ENCODE assay signal across 39 mouse cellular contexts in the genomic region with DNA sequence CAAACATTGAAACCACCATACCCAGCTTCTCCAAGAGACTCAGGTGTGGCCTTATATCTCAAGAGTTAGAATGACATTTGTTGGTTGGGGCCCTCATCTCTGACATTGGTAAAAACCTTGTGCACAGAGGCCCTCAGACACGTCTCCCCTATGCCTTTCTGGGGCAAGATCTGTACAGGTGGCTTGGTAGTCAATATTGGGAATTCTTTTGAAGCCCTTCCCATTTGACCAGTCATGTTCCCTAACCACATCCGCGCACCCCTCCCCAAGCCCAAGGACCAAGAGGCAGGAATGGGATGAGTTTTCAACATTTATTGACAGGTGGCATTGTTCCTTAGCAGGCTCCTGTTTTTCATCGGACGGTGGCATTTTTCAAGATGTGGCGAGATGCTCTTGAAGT. TPM values are rescaled to one million over a fixed set of nuclear protein-coding genes. Genes with fewer than 3 reads are reported as not detected.
"Had no signal": no experiment of that assay in that cellular context is flagged by ENCODE, and none has a peak within 500 bp of the region (broad histone marks: within the 10 kb centered on the region; RNA-seq: fewer than 3 reads in every experiment).

A gene (minus strand): TSS at position 101 of the 400 bp plus-strand sequence.

- H3K4me1 ChIP-seq: embryonic facial prominence, embryonic 12.5 days; embryonic facial prominence, embryonic 13.5 days; embryonic facial prominence, embryonic 15.5 days; forebrain, embryonic 10.5 days; forebrain, embryonic 12.5 days; forebrain, embryonic 13.5 days; forebrain, embryonic 15.5 days had no signal

- ATAC-seq: forebrain, embryonic 13.5 days; forebrain, embryonic 14.5 days; forebrain, embryonic 15.5 days; forebrain, embryonic 16.5 days; forebrain, postnatal 0 days had no signal

- H3K36me3 ChIP-seq: embryonic facial prominence, embryonic 10.5 days; embryonic facial prominence, embryonic 12.5 days; embryonic facial prominence, embryonic 13.5 days; embryonic facial prominence, embryonic 15.5 days; forebrain, embryonic 10.5 days; forebrain, embryonic 12.5 days; forebrain, embryonic 15.5 days had no signal

- H3K27ac ChIP-seq: embryonic facial prominence, embryonic 10.5 days; embryonic facial prominence, embryonic 12.5 days; embryonic facial prominence, embryonic 13.5 days; embryonic facial prominence, embryonic 15.5 days; forebrain, embryonic 10.5 days; forebrain, embryonic 12.5 days; forebrain, embryonic 13.5 days; forebrain, embryonic 15.5 days; gastrocnemius, adult 2 months; heart, adult 2 months had no signal

- DNase-seq: cerebellum, adult 2 months; cerebellum, adult 8-10 months; cerebellum, adult 9-10 months; cerebellum, adult 9-11 months; cerebellum, postnatal 14 days; cerebellum, postnatal 25 days; cerebellum, postnatal 36 days; embryo, embryonic 11 days; forebrain, postnatal 0 days; gastrocnemius, adult 2 months; gastrocnemius, postnatal 10 days; gastrocnemius, postnatal 14 days; gastrocnemius, postnatal 25 days; gastrocnemius, postnatal 36 days; heart, adult 11 months; heart, adult 18-20 months; heart, adult 2 months had no signal

- H3K4me3 ChIP-seq: embryonic facial prominence, embryonic 10.5 days; embryonic facial prominence, embryonic 12.5 days; embryonic facial prominence, embryonic 13.5 days; embryonic facial prominence, embryonic 15.5 days; erythroblast, embryonic 14.5 days; forebrain, embryonic 10.5 days; forebrain, embryonic 12.5 days; forebrain, embryonic 13.5 days; forebrain, embryonic 15.5 days; gastrocnemius, adult 2 months; heart, adult 2 months had no signal

RNA-seq across cellular contexts. Expression of the gene that starts here (rescaled TPM):
- total RNA-seq: common myeloid progenitor, adult 5-6 weeks; forebrain, postnatal 0 days; gastrocnemius, adult 18-20 months; gastrocnemius, adult 2 months; gastrocnemius, adult 8-10 months; gastrocnemius, postnatal 10 days; gastrocnemius, postnatal 14 days; gastrocnemius, postnatal 25 days; gastrocnemius, postnatal 36 days; gastrocnemius, postnatal 4 days; granulocyte monocyte progenitor cell, adult 5-6 weeks; heart, adult 18-20 months; heart, adult 2 months; heart, adult 8-10 months had no signal
- polyA plus RNA-seq: cerebellum, adult 2 months; cortical plate, adult 2 months; embryonic facial prominence, embryonic 10.5 days; embryonic facial prominence, embryonic 11.5 days; embryonic facial prominence, embryonic 12.5 days; embryonic facial prominence, embryonic 13.5 days; embryonic facial prominence, embryonic 14.5 days; embryonic facial prominence, embryonic 15.5 days; erythroblast, embryonic 14.5 days; forebrain, embryonic 10.5 days; forebrain, embryonic 11.5 days; forebrain, embryonic 12.5 days; forebrain, embryonic 13.5 days; forebrain, embryonic 14.5 days; forebrain, embryonic 15.5 days; forebrain, embryonic 16.5 days; forebrain, postnatal 0 days; frontal cortex, adult 2 months had no signal
